Mouse (Mus musculus) large intestine, adult 2 months (tissue): ENCODE measurements around the gene Sema4b. TPM values are rescaled to one million over a fixed set of nuclear protein-coding genes. Genes with fewer than 3 reads are reported as not detected.
A peak's percentile ranks its signal among the peaks of the same experiment; 100 is the strongest.

Source experiments
- DNase-seq: peaks from one replicate; pipeline ENCODE4 v3.0.0-alpha.2; 2012; ENCODE audit warnings: low read depth, low spot score
- WGBS: fragments of 180-500 bp; shearing (Covaris S2); methylation state at CpG from one replicate; pipeline ENCODE4 v1.1.7; 2018; 5-methylcytosine and 5-hydroxymethylcytosine counted together
- polyA plus RNA-seq: library from polyadenylated mRNA; depleted of rRNA; stranded (reverse); fragments of >200 nt; gene quantifications from 2 replicates; pipeline ENCODE4 v1.2.3, GENCODE M21; 2012; rRNA removed

Gene Sema4b
- polyA plus RNA-seq: 43.2 and 57.8 TPM in 2 replicates

- WGBS: 4% methylated on average over 50 of the region's 51 CpGs
- no peak for DNase-seq
Observed at GRCm38 (mm10) chr7:80186531-80187296, at the start of gene Sema4b. Gene Sema4b (plus strand): TSS chr7:80186841.

GRCm38 (mm10) chr7:80138375-80138774, 48.3 kb upstream of the Sema4b start:
- 92% methylated on average over 1 of the region's 1 CpGs for WGBS
- DNase-seq: no peak

- WGBS: 18% methylated on average over 9 of the region's 9 CpGs
- DNase-seq: no peak
Observed at GRCm38 (mm10) chr7:80140815-80141214, 45.8 kb upstream of the Sema4b start.

GRCm38 (mm10) chr7:80143331-80144273, 43.0 kb upstream of the Sema4b start:
- DNase-seq: no peak
- WGBS: 48% methylated on average over 22 of the region's 22 CpGs

GRCm38 (mm10) chr7:80144695-80145094, 41.9 kb upstream of the Sema4b start:
- WGBS: 83% methylated on average over 7 of the region's 7 CpGs
- DNase-seq: no peak

GRCm38 (mm10) chr7:80146077-80146476, 40.6 kb upstream of the Sema4b start:
- no peak for DNase-seq
- 68% methylated on average over 8 of the region's 8 CpGs for WGBS

GRCm38 (mm10) chr7:80149356-80149755, 37.3 kb upstream of the Sema4b start:
- DNase-seq: no peak
- WGBS: 64% methylated on average over 9 of the region's 9 CpGs

- no peak for DNase-seq
- 75% methylated on average over 6 of the region's 6 CpGs for WGBS
Observed at GRCm38 (mm10) chr7:80152152-80152551, 34.5 kb upstream of the Sema4b start.

- 95% methylated on average over 8 of the region's 8 CpGs for WGBS
Observed at GRCm38 (mm10) chr7:80152756-80153155, 33.9 kb upstream of the Sema4b start.

GRCm38 (mm10) chr7:80154689-80155088, 32.0 kb upstream of the Sema4b start:
- WGBS: 74% methylated on average over 3 of the region's 3 CpGs
- DNase-seq: no peak

More at GRCm38 (mm10) chr7:80152756-80153155, 33.9 kb upstream of the Sema4b start:
- DNase-seq: no peak

GRCm38 (mm10) chr7:80156711-80157227, 29.9 kb upstream of the Sema4b start:
- 24% methylated on average over 13 of the region's 13 CpGs for WGBS

GRCm38 (mm10) chr7:80158496-80159268, 28.0 kb upstream of the Sema4b start:
- DNase-seq: no peak
- 60% methylated on average over 8 of the region's 8 CpGs for WGBS

More at GRCm38 (mm10) chr7:80156711-80157227, 29.9 kb upstream of the Sema4b start:
- peak; percentile 80 for DNase-seq

- DNase-seq: peak; percentile 92
- 17% methylated on average over 7 of the region's 7 CpGs for WGBS
Observed at GRCm38 (mm10) chr7:80160293-80160944, 26.2 kb upstream of the Sema4b start.

- no peak for DNase-seq
- 25% methylated on average over 8 of the region's 8 CpGs for WGBS
Observed at GRCm38 (mm10) chr7:80160945-80161306, 25.7 kb upstream of the Sema4b start.

- no peak for DNase-seq
- 26% methylated on average over 5 of the region's 5 CpGs for WGBS
Observed at GRCm38 (mm10) chr7:80165432-80165831, 21.2 kb upstream of the Sema4b start.

- WGBS: 13% methylated on average over 7 of the region's 7 CpGs
- no peak for DNase-seq
Observed at GRCm38 (mm10) chr7:80166740-80167139, 19.9 kb upstream of the Sema4b start.

- 89% methylated on average over 2 of the region's 2 CpGs for WGBS
- no peak for DNase-seq
Observed at GRCm38 (mm10) chr7:80169847-80170246, 16.8 kb upstream of the Sema4b start.

- no peak for DNase-seq
- WGBS: 53% methylated on average over 8 of the region's 8 CpGs
Observed at GRCm38 (mm10) chr7:80171345-80171744, 15.3 kb upstream of the Sema4b start.
